Mouse (Mus musculus) myocyte (in vitro differentiated cells): ENCODE results near the gene Lrrc8a.

Experiments
- MAX ChIP-seq: IDR thresholded peaks from one replicate; pipeline ENCODE4 v1.6.1; 2011; ENCODE audit warnings: low read depth, mild to moderate bottlenecking, control low read depth
- POLR2A ChIP-seq: IDR thresholded peaks from one replicate; pipeline ENCODE4 v1.6.1; 2011; ENCODE audit warnings: low read depth, mild to moderate bottlenecking, control low read depth, moderate library complexity; ENCODE audit not compliant: insufficient read length
- POLR2AphosphoS2 ChIP-seq: IDR thresholded peaks from one replicate; pipeline ENCODE4 v1.6.1; 2011; ENCODE audit warnings: low read depth, control low read depth; ENCODE audit not compliant: insufficient read length
- TCF12 ChIP-seq: IDR thresholded peaks from one replicate; pipeline ENCODE4 v1.6.1; 2011; ENCODE audit warnings: mild to moderate bottlenecking, control low read depth; ENCODE audit not compliant: poor library complexity, insufficient read depth, severe bottlenecking
- TCF3 ChIP-seq: IDR thresholded peaks from one replicate; pipeline ENCODE4 v1.6.1; 2011; ENCODE audit warnings: low read depth, control low read depth; ENCODE audit not compliant: insufficient read length
- USF1 ChIP-seq: IDR thresholded peaks from one replicate; pipeline ENCODE4 v1.6.1; 2011; ENCODE audit warnings: low read depth, mild to moderate bottlenecking, control low read depth, moderate library complexity

GRCm38 (mm10) chr2:30261064-30261736 lies 23.7 kb downstream of the Lrrc8a start:
- TF ChIP-seq POLR2A (no peak), POLR2AphosphoS2 (no peak), USF1 (no peak), TCF12 (no peak), MAX (no peak), TCF3 (no peak)
